Mouse (Mus musculus) C2C12 (cell line): ENCODE measurements around the gene Dnajc5g. TPM values are rescaled to one million over a fixed set of nuclear protein-coding genes. Genes with fewer than 3 reads are reported as not detected.

Experiments used
- H3K27me3 ChIP-seq: one replicate; pipeline ENCODE4 v1.6.1; 2011; ENCODE audit not compliant: control insufficient read depth, insufficient read depth, insufficient read length
- H3K36me3 ChIP-seq: one replicate; pipeline ENCODE4 v1.6.1; 2011; ENCODE audit not compliant: control insufficient read depth, insufficient read depth
- H3K4me3 ChIP-seq: one replicate; pipeline ENCODE4 v1.5.1; 2011; ENCODE audit warnings: mild to moderate bottlenecking, control low read depth; ENCODE audit not compliant: poor library complexity, insufficient read depth, severe bottlenecking
- H3K79me2 ChIP-seq: one replicate; pipeline ENCODE4 v1.6.1; 2011; ENCODE audit not compliant: control insufficient read depth, insufficient read depth
- H3K79me3 ChIP-seq: one replicate; pipeline ENCODE4 v1.6.1; 2011; ENCODE audit warnings: low read depth, control low read depth
- H3ac ChIP-seq: one replicate; pipeline ENCODE3; 2011; ENCODE audit warnings: low read depth; ENCODE audit not compliant: control insufficient read depth, insufficient read length
- CEBPB ChIP-seq: IDR thresholded peaks from one replicate; pipeline ENCODE4 v1.6.1; 2011; ENCODE audit warnings: low read depth, mild to moderate bottlenecking, control low read depth, moderate library complexity
- CTCF ChIP-seq: IDR thresholded peaks from one replicate; pipeline ENCODE4 v1.5.1; 2011; ENCODE audit not compliant: control insufficient read depth, insufficient read depth, insufficient read length
- FOSL1 ChIP-seq: IDR thresholded peaks from one replicate; pipeline ENCODE4 v1.8.0; 2011; ENCODE audit warnings: mild to moderate bottlenecking, low read length; ENCODE audit not compliant: poor library complexity, insufficient read depth, severe bottlenecking
- MAX ChIP-seq: IDR thresholded peaks from one replicate; pipeline ENCODE4 v1.6.1; 2011; ENCODE audit warnings: mild to moderate bottlenecking, control low read depth
- MYOD1 ChIP-seq: IDR thresholded peaks from one replicate; pipeline ENCODE4 v1.6.1; 2011; ENCODE audit warnings: low read depth; ENCODE audit not compliant: control insufficient read depth, insufficient read length
- MYOG ChIP-seq: IDR thresholded peaks from one replicate; pipeline ENCODE4 v1.6.1; 2011; ENCODE audit not compliant: control insufficient read depth, insufficient read length; ENCODE audit errors: extremely low read depth
- USF1 ChIP-seq: IDR thresholded peaks from one replicate; pipeline ENCODE4 v1.6.1; 2011; ENCODE audit warnings: low read depth, mild to moderate bottlenecking, control low read depth, moderate library complexity
- polyA plus RNA-seq: library from polyadenylated mRNA; unstranded; fragments of >200 nt; fragmentation: generic; extraction: Trizol; gene quantifications from one replicate; pipeline ENCODE4 v1.2.1, GENCODE M21; 2012; ENCODE audit warnings: missing spikeins

Gene Dnajc5g
- polyA plus RNA-seq, 1 experiment, result not detected

- TF ChIP-seq FOSL1, result no peak
- TF ChIP-seq CTCF, result no peak
- TF ChIP-seq CEBPB, result no peak
- no peak for TF ChIP-seq USF1
- TF ChIP-seq MYOG, result no peak
- no peak for TF ChIP-seq MAX
- TF ChIP-seq MYOD1, result no peak
- Histone ChIP-seq H3ac (no peak overlapping the region), H3K27me3 (peaks cover 24% of the 10 kb centered on the region), H3K79me3 (no peaks in the 10 kb centered on the region), H3K36me3 (no peaks in the 10 kb centered on the region), H3K79me2 (no peaks in the 10 kb centered on the region), H3K4me3 (no peak overlapping the region)
Observed at GRCm38 (mm10) chr5:31138968-31139425, 32.9 kb downstream of the Dnajc5g start.

- Histone ChIP-seq H3K79me3 (no peaks in the 10 kb centered on the region), H3K27me3 (no peaks in the 10 kb centered on the region), H3ac (no peak overlapping the region), H3K79me2 (no peaks in the 10 kb centered on the region), H3K4me3 (no peak overlapping the region), H3K36me3 (peaks cover 14% of the 10 kb centered on the region)
- TF ChIP-seq MAX, result no peak
Observed at GRCm38 (mm10) chr5:31149781-31150180, 43.7 kb downstream of the Dnajc5g start.

DNA sequence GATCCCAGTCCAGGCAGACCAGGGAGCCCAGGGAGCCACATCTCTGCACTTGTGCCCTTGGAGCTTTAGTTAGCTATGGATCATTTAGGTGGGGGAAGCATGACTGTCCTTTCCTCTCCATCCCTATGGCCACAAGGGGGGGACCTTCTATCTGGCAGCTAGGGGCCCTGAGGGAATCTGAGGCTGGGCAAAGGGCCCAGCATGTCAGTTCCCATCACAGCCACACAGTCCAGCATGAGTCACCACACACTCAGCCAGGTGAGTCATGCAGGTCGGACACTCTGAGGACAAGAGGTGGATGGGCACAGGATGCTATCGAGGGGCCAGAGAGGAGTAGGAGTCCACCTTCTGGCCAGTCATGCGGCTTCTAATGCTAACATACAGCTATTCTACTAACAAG is 45.7 kb downstream of the Dnajc5g start:
- Histone ChIP-seq H3ac (no peak overlapping the region), H3K36me3 (peaks cover 23% of the 10 kb centered on the region), H3K79me3 (no peaks in the 10 kb centered on the region), H3K27me3 (no peaks in the 10 kb centered on the region), H3K79me2 (no peaks in the 10 kb centered on the region), H3K4me3 (no peak overlapping the region)
- TF ChIP-seq MYOD1, result no peak
- peak; percentile 88 for TF ChIP-seq FOSL1

DNA sequence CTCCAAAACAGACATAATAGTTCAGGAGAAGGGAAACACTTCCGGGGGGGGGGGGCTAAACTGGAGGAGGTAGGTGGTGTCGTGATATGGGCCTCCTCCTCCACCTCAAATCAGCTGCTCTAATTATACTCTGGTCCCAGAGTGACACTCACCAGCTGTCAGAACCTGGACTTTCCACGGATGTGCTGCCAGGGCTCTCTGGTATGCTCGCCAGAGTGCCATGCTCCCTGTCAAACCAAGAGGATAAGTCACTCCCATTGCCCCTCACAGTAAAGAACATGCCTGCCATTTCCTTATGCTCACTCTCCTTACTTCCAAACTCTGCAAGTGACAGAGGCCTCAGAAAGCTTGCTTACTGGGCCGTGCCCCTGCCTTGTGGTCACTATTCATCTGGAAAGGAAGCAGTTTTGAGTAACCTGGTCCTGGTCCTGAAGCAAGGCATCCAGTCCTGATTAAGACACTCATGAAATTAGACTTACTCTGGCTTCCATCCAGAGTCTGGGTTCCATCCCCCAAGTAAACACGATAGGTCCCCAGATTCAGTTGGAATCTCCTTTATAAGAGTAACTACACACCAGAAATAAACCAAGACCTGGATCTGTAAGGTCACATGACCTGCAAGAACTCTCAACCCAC is 47.5 kb downstream of the Dnajc5g start:
- peak overlapping the region; percentile 27 for H3K4me3 ChIP-seq
- no peaks in the 10 kb centered on the region for H3K79me2 ChIP-seq
- peaks cover 41% of the 10 kb centered on the region for H3K36me3 ChIP-seq
- no peaks in the 10 kb centered on the region for H3K79me3 ChIP-seq
- TF ChIP-seq CTCF (no peak), MYOG (no peak), FOSL1 (no peak), CEBPB (no peak), USF1 (no peak), MAX (no peak), MYOD1 (no peak)
- H3K27me3 ChIP-seq, result no peaks in the 10 kb centered on the region
- peak overlapping the region; percentile 10 for H3ac ChIP-seq

GRCm38 (mm10) chr5:31154152-31154553 is 48.1 kb downstream of the Dnajc5g start, which contains the start of gene Mpv17:
Mpv17 (minus strand) TSS chr5:31154251.
- Histone ChIP-seq H3K4me3 (peak within 1 kb of the TSS; percentile 27), H3ac (peak within 1 kb of the TSS; percentile 63), H3K27me3 (no peaks in the 10 kb centered on the region), H3K79me2 (no peaks in the 10 kb centered on the region), H3K79me3 (no peaks in the 10 kb centered on the region), H3K36me3 (peaks cover 46% of the 10 kb centered on the region)
- TF ChIP-seq FOSL1, result no peak
- TF ChIP-seq MYOD1, result no peak
- no peak for TF ChIP-seq CTCF
- TF ChIP-seq MYOG, result no peak
- no peak for TF ChIP-seq CEBPB
- TF ChIP-seq MAX, result no peak
- TF ChIP-seq USF1, result peak; percentile 95

Other genes starting within 250 kb of the Dnajc5g start
- gene Tmem214, start 238.3 kb upstream of the Dnajc5g start, polyA plus RNA-seq, result 46.1 TPM
- 5.2 TPM for gene Agbl5, start 217.6 kb upstream of the Dnajc5g start, polyA plus RNA-seq
- gene Ost4, start 198.5 kb upstream of the Dnajc5g start, polyA plus RNA-seq, result 348 TPM
- gene Emilin1, start 192.9 kb upstream of the Dnajc5g start, polyA plus RNA-seq, result 9.9 TPM
- gene Khk, start 184.9 kb upstream of the Dnajc5g start, polyA plus RNA-seq, result 16.2 TPM
- 8.2 TPM for gene Cgref1, start 160.7 kb upstream of the Dnajc5g start, polyA plus RNA-seq
- gene Preb, start 145.9 kb upstream of the Dnajc5g start, polyA plus RNA-seq, result 108 TPM
- 0.07 TPM for gene Tcf23, start 137.6 kb upstream of the Dnajc5g start, polyA plus RNA-seq
- gene Atraid, start 58.0 kb upstream of the Dnajc5g start, polyA plus RNA-seq, result 70.7 TPM
- gene Slc5a6, start 57.4 kb upstream of the Dnajc5g start, polyA plus RNA-seq, result 11.6 TPM
- gene Cad, start 51.5 kb upstream of the Dnajc5g start, polyA plus RNA-seq, result 64.9 TPM
- 0.71 TPM for gene Slc30a3, start 2.0 kb downstream of the Dnajc5g start, polyA plus RNA-seq
- gene Trim54, start 10.4 kb downstream of the Dnajc5g start, polyA plus RNA-seq, result 6.5 TPM
- not detected for gene Ucn, start 32.5 kb downstream of the Dnajc5g start, polyA plus RNA-seq
- 35.6 TPM for gene Mpv17, start 48.0 kb downstream of the Dnajc5g start, polyA plus RNA-seq
- gene Gm29609, start 73.6 kb downstream of the Dnajc5g start, polyA plus RNA-seq, result 2.9 TPM
- 36.9 TPM for gene Gtf3c2, start 73.9 kb downstream of the Dnajc5g start, polyA plus RNA-seq
- 115 TPM for gene Snx17, start 86.9 kb downstream of the Dnajc5g start, polyA plus RNA-seq
- 46.8 TPM for gene Eif2b4, start 87.1 kb downstream of the Dnajc5g start, polyA plus RNA-seq
- gene Zfp513, start 96.0 kb downstream of the Dnajc5g start, polyA plus RNA-seq, result 20.9 TPM
- 159 TPM for gene Ppm1g, start 114.4 kb downstream of the Dnajc5g start, polyA plus RNA-seq
- gene Nrbp1, start 134.6 kb downstream of the Dnajc5g start, polyA plus RNA-seq, result 59.1 TPM
- gene Gm9970, start 134.9 kb downstream of the Dnajc5g start, polyA plus RNA-seq, result 0.09 TPM
- gene Krtcap3, start 145.4 kb downstream of the Dnajc5g start, polyA plus RNA-seq, result 0.88 TPM
- gene Ift172, start 184.8 kb downstream of the Dnajc5g start, polyA plus RNA-seq, result 10.7 TPM
- 17.7 TPM for gene Fndc4, start 189.8 kb downstream of the Dnajc5g start, polyA plus RNA-seq
- not detected for gene Gckr, start 191.2 kb downstream of the Dnajc5g start, polyA plus RNA-seq